Mouse (Mus musculus): ENCODE measurements around the gene Engase.

The Engase gene

GRCm38 (mm10) chr11:118455788-118456187 lies 20.8 kb upstream of the Engase start:
- DNase-seq (ENCODE audit: low spot score) = no peak

GRCm38 (mm10) chr11:118456937-118457336 lies 19.7 kb upstream of the Engase start:
- DNase-seq (ENCODE audit: low spot score) = no peak

- no peak for DNase-seq (ENCODE audit: low spot score)
Observed at GRCm38 (mm10) chr11:118459051-118459450, 17.6 kb upstream of the Engase start.

GRCm38 (mm10) chr11:118459536-118459935 lies 17.1 kb upstream of the Engase start:
- DNase-seq (ENCODE audit: low spot score) = no peak

GRCm38 (mm10) chr11:118460280-118460679 lies 16.3 kb upstream of the Engase start:
- no peak for DNase-seq (ENCODE audit: low spot score)

GRCm38 (mm10) chr11:118467441-118468035 lies 9.1 kb upstream of the Engase start:
- no peak for DNase-seq (ENCODE audit: low spot score)

- DNase-seq (ENCODE audit: low spot score) = no peak
Observed at GRCm38 (mm10) chr11:118469509-118470160, 7.0 kb upstream of the Engase start.

GRCm38 (mm10) chr11:118470234-118470966 lies 6.2 kb upstream of the Engase start:
- DNase-seq (ENCODE audit: low spot score) = no peak

- DNase-seq (ENCODE audit: low spot score) = no peak
Observed at GRCm38 (mm10) chr11:118471676-118472075, 5.0 kb upstream of the Engase start.

- no peak for DNase-seq (ENCODE audit: low spot score)
Observed at GRCm38 (mm10) chr11:118473161-118473560, 3.5 kb upstream of the Engase start.

- DNase-seq (ENCODE audit: low spot score) = no peak
Observed at GRCm38 (mm10) chr11:118473842-118474500, 2.7 kb upstream of the Engase start.

- no peak for DNase-seq (ENCODE audit: low spot score)
Observed at GRCm38 (mm10) chr11:118475496-118476083, 1.0 kb upstream of the Engase start.

GRCm38 (mm10) chr11:118479776-118480175 lies 3.1 kb downstream of the Engase start:
- no peak for DNase-seq (ENCODE audit: low spot score)

- no peak for DNase-seq (ENCODE audit: low spot score)
Observed at GRCm38 (mm10) chr11:118481231-118481630, 4.6 kb downstream of the Engase start.

GRCm38 (mm10) chr11:118481751-118482150 lies 5.1 kb downstream of the Engase start:
- no peak for DNase-seq (ENCODE audit: low spot score)

- no peak for DNase-seq (ENCODE audit: low spot score)
Observed at GRCm38 (mm10) chr11:118484169-118484568, 7.5 kb downstream of the Engase start.

- no peak for DNase-seq (ENCODE audit: low spot score)
Observed at GRCm38 (mm10) chr11:118485338-118485737, 8.7 kb downstream of the Engase start.

GRCm38 (mm10) chr11:118485780-118486179 lies 9.2 kb downstream of the Engase start:
- DNase-seq (ENCODE audit: low spot score) = peak; percentile 38

GRCm38 (mm10) chr11:118486281-118486680 lies 9.7 kb downstream of the Engase start:
- no peak for DNase-seq (ENCODE audit: low spot score)

GRCm38 (mm10) chr11:118486881-118487772 lies 10.5 kb downstream of the Engase start:
- DNase-seq (ENCODE audit: low spot score) = no peak

- DNase-seq (ENCODE audit: low spot score) = no peak
Observed at GRCm38 (mm10) chr11:118488191-118488906, 11.7 kb downstream of the Engase start.
